ENCODE assay signal across 11 mouse cellular contexts in the genomic region with DNA sequence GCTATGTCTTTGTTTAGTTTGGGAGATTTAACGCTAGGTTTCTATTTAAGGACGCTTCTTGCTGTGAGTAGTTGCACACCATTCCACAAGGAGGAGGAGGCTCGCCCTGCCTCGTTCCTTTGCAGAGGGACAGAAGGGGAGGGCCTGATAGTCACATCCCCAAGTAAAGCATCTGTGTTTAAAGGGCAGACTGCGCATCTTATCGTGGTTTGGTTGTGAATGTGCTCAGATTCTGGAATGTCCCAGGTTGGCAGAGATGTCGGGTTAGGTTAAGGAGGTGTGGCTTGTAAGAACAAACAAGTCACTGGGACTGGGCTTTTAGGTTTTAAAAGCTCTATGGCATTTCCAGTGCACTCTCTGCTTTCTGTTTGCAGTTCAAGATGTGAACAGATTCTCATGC.
DNase-seq lines count a peak whose midpoint lies in the region; ATAC-seq lines count a peak whose summit lies in the region.
"Had no signal": no experiment of that assay in that cellular context is flagged by ENCODE, and none has a peak within 500 bp of the region (broad histone marks: within the 10 kb centered on the region; RNA-seq: fewer than 3 reads in every experiment).

No protein-coding gene starts in this region.

- H3K27me3 ChIP-seq in heart, embryonic 15.5 days: peaks cover 27% of the 10 kb centered on the region
- H3K27me3 ChIP-seq in intestine, embryonic 14.5 days (replicated peaks; ENCODE audit: control insufficient read depth, insufficient read depth, low read length): no peaks in the 10 kb centered on the region

- 15% methylated on average over 7 of the region's 7 CpGs for WGBS in heart, embryonic 15.5 days
- WGBS in intestine, embryonic 14.5 days: 10% methylated on average over 7 of the region's 7 CpGs

- no peak for ATAC-seq in heart, embryonic 15.5 days (replicated peaks; ENCODE audit: insufficient number of reproducible peaks, insufficient read depth, low FRiP score, low read depth)
- no peak for ATAC-seq in intestine, embryonic 14.5 days (replicated peaks; ENCODE audit: low FRiP score, low TSS enrichment, low read depth)
- ATAC-seq: forebrain, embryonic 14.5 days; lung, postnatal 0 days had no signal

- H3K27ac ChIP-seq in heart, embryonic 15.5 days: no peak overlapping the region
- peak overlapping the region; percentile 76 for H3K27ac ChIP-seq in intestine, embryonic 14.5 days (ENCODE audit: low read depth)

- no peak overlapping the region for H3K9ac ChIP-seq in heart, embryonic 15.5 days
- H3K9ac ChIP-seq in intestine, embryonic 14.5 days (ENCODE audit: low read length): no peak overlapping the region

- H3K36me3 ChIP-seq in heart, embryonic 15.5 days: no peaks in the 10 kb centered on the region
- H3K36me3 ChIP-seq in intestine, embryonic 14.5 days (ENCODE audit: control insufficient read depth, insufficient read depth, low read length): no peaks in the 10 kb centered on the region

- peak overlapping the region; percentile 20; the same call in 1 of the 2 replicates for H3K4me2 ChIP-seq in heart, embryonic 15.5 days
- peak overlapping the region; percentile 32 for H3K4me2 ChIP-seq in intestine, embryonic 14.5 days (ENCODE audit: low read length)

- no peak overlapping the region for H3K4me3 ChIP-seq in heart, embryonic 15.5 days
- H3K4me3 ChIP-seq in intestine, embryonic 14.5 days (ENCODE audit: low read depth, low read length): 0 out of 2 replicates have a peak overlapping the region, but pooled peaks have one; percentile 1

- peaks cover 9% of the 10 kb centered on the region for H3K4me1 ChIP-seq in heart, embryonic 15.5 days (replicated peaks)
- H3K4me1 ChIP-seq in intestine, embryonic 14.5 days (replicated peaks; ENCODE audit: control insufficient read depth, insufficient read depth, low read length): peaks cover 10% of the 10 kb centered on the region; the same call in 1 of the 2 replicates

- H3K9me3 ChIP-seq in heart, embryonic 15.5 days (replicated peaks): no peaks in the 10 kb centered on the region
- H3K9me3 ChIP-seq in intestine, embryonic 14.5 days (ENCODE audit: control insufficient read depth, low read length): no peaks in the 10 kb centered on the region

- DNase-seq in heart, adult 8-10 months (ENCODE audit: low spot score): no peak
- peak; percentile 23 for DNase-seq in cerebellum, adult 8-10 months
- DNase-seq in intestine, embryonic 14.5 days (ENCODE audit: low spot score): no peak
- DNase-seq in retina, embryonic 14.5 days (ENCODE audit: low spot score): peak; percentile 37
- no peak for DNase-seq in adrenal gland, postnatal 36 days
- DNase-seq in adrenal gland, postnatal 4 days (ENCODE audit: low spot score in 2 of 2): no peak
- no peak for DNase-seq in left cerebral cortex, adult 8-10 months (ENCODE audit: low spot score in 2 of 2)
- DNase-seq: thymus, adult 18-20 months had no signal

Comparison
In these comparisons a context has a peak if more than half of its experiments do, and no peak if none do; other contexts are left out.
1. DNase-seq: peak in cerebellum, adult 8-10 months (single experiment) and retina, embryonic 14.5 days (single experiment); none in heart, adult 8-10 months (single experiment), intestine, embryonic 14.5 days (single experiment), adrenal gland, postnatal 36 days (0 of 2), adrenal gland, postnatal 4 days (0 of 2) and left cerebral cortex, adult 8-10 months (0 of 2).